In the genomic region with DNA sequence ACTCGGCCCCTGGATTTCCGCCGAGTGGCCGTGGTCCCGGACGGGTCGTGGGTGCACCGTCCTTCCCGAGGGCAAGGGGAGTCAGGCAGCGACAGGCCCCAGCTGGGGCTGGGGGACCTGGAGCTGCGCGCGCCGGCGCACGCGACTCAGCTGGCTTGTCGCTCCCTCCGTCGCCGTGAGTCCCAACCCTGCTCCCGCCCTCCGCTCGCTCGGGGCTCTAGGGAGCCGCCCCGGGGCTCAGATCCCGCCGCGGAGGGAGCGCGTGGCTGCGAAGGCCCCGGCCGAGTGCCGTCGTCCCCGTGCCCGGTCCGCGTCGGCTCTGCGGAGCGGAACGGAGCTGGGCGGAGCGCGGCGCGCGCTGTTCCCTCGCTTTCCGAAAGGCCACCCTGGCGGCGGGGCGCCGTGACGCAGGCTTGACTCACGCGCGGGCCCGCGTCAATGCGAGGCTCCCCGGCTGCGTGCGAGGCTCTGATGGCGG, we compare ENCODE assay signal across 8 mouse cellular contexts. TPM values are rescaled to one million over a fixed set of nuclear protein-coding genes. Genes with fewer than 3 reads are reported as not detected.
DNase-seq lines count a peak whose midpoint lies in the region; ATAC-seq and TF ChIP-seq lines count a peak whose summit lies in the region.

A gene (minus strand): TSS at position 388 of the 478 bp plus-strand sequence.

- peaks cover 52% of the 10 kb centered on the region for H3K27me3 ChIP-seq in embryonic facial prominence, embryonic 12.5 days
- peaks cover 12% of the 10 kb centered on the region for H3K27me3 ChIP-seq in stomach, embryonic 14.5 days (ENCODE audit: control insufficient read depth, insufficient read depth, low read length)

- H3K9ac ChIP-seq in ES-E14 (ENCODE audit: insufficient read depth, low read depth, low read length, poor library complexity, severe bottlenecking): peak within 1 kb of the TSS; percentile 28; the same call in 1 of the 2 replicates
- H3K9ac ChIP-seq in embryonic facial prominence, embryonic 12.5 days: peak within 1 kb of the TSS; percentile 70
- peak within 1 kb of the TSS; percentile 33; the same call in 1 of the 2 replicates for H3K9ac ChIP-seq in stomach, embryonic 14.5 days (replicated peaks; ENCODE audit: low read depth, low read length)

- DNase-seq in ES-E14 (ENCODE audit: low read depth, low spot score): no peak
- DNase-seq in adrenal gland, postnatal 14 days: peak; percentile 62
- DNase-seq in heart, postnatal 4 days: peak; percentile 64
- peak; percentile 87 for DNase-seq in layer of hippocampus, adult 2 months (ENCODE audit: low spot score in 2 of 2)
- DNase-seq in lung, postnatal 4 days: peak; percentile 33 to 49
- no peak for DNase-seq in thymus, postnatal 0 days (ENCODE audit: low spot score)

- no peak within 1 kb of the TSS for H3K27ac ChIP-seq in ES-E14 (ENCODE audit: insufficient read depth, low read depth, low read length, poor library complexity, severe bottlenecking)
- H3K27ac ChIP-seq in embryonic facial prominence, embryonic 12.5 days: peak within 1 kb of the TSS; percentile 36
- peak within 1 kb of the TSS; percentile 95 for H3K27ac ChIP-seq in layer of hippocampus, adult 2 months
- H3K27ac ChIP-seq in stomach, embryonic 14.5 days (ENCODE audit: low read length): no peak within 1 kb of the TSS

- no peaks in the 10 kb centered on the region for H3K4me1 ChIP-seq in ES-E14 (ENCODE audit: control insufficient read depth in 2 of 2, insufficient read depth in 2 of 2, low read length in 2 of 2, poor library complexity in 1 of 2)
- peaks cover 13% of the 10 kb centered on the region for H3K4me1 ChIP-seq in embryonic facial prominence, embryonic 12.5 days
- peaks cover 5% of the 10 kb centered on the region; the same call in 1 of the 2 replicates for H3K4me1 ChIP-seq in stomach, embryonic 14.5 days (ENCODE audit: control insufficient read depth, insufficient read depth, low read length)

- no peaks in the 10 kb centered on the region for H3K9me3 ChIP-seq in ES-E14 (ENCODE audit: control insufficient read depth, insufficient read depth, low read depth, low read length)
- no peaks in the 10 kb centered on the region for H3K9me3 ChIP-seq in embryonic facial prominence, embryonic 12.5 days
- no peaks in the 10 kb centered on the region for H3K9me3 ChIP-seq in stomach, embryonic 14.5 days (ENCODE audit: control insufficient read depth, low read depth, low read length)

- no peaks in the 10 kb centered on the region for H3K36me3 ChIP-seq in ES-E14 (ENCODE audit: control insufficient read depth, insufficient read depth, low read length, poor library complexity, severe bottlenecking)
- H3K36me3 ChIP-seq in embryonic facial prominence, embryonic 12.5 days: no peaks in the 10 kb centered on the region
- H3K36me3 ChIP-seq in stomach, embryonic 14.5 days (ENCODE audit: control insufficient read depth, insufficient read depth, low read length): no peaks in the 10 kb centered on the region

- peak; percentile 74 for ATAC-seq in embryonic facial prominence, embryonic 12.5 days (ENCODE audit: insufficient number of reproducible peaks, insufficient read depth, low FRiP score, low TSS enrichment)
- peak; percentile 74 for ATAC-seq in stomach, embryonic 14.5 days (ENCODE audit: insufficient number of reproducible peaks, insufficient read depth, low FRiP score, low read depth)

- in situ Hi-C loops in ES-E14 (cut with MboI; ENCODE audit: low sequenced_read_pairs in 2 of 2, unreplicated experiment in 2 of 2): no loop called here

- H3K4me3 ChIP-seq in ES-E14 (ENCODE audit: insufficient read depth in 1 of 2, low read depth in 1 of 2, low read length in 2 of 2, poor library complexity in 1 of 2, severe bottlenecking in 1 of 2): peak within 1 kb of the TSS; percentile 68 to 74
- H3K4me3 ChIP-seq in embryonic facial prominence, embryonic 12.5 days: peak within 1 kb of the TSS; percentile 58
- peak within 1 kb of the TSS; percentile 77 for H3K4me3 ChIP-seq in layer of hippocampus, adult 2 months
- H3K4me3 ChIP-seq in stomach, embryonic 14.5 days (ENCODE audit: low read depth, low read length): peak within 1 kb of the TSS; percentile 54

- WGBS in embryonic facial prominence, embryonic 12.5 days: under 1% methylated on average over 65 of the region's 68 CpGs
- under 1% methylated on average over 68 of the region's 68 CpGs for WGBS in stomach, embryonic 14.5 days

- H3K4me2 ChIP-seq in embryonic facial prominence, embryonic 12.5 days (replicated peaks): peak within 1 kb of the TSS; percentile 97
- H3K4me2 ChIP-seq in stomach, embryonic 14.5 days (replicated peaks; ENCODE audit: low read depth, low read length): peak within 1 kb of the TSS; percentile 99

- peak; percentile 74 for TF ChIP-seq CTCF in layer of hippocampus, adult 2 months (conservative IDR thresholded peaks at IDR 0.05)

TF ChIP-seq in ES-E14, 5 proteins besides CTCF, POLR2A, EP300 and RAD21:
- TF ChIP-seq ZC3H11A (IDR thresholded peaks at IDR 0.05; ENCODE audit: borderline replicate concordance, low read depth, low read length): no peak
- TF ChIP-seq CHD2 (IDR thresholded peaks at IDR 0.05; ENCODE audit: low read depth, low read length): no peak
- no peak for TF ChIP-seq ZNF384 (IDR thresholded peaks at IDR 0.05; ENCODE audit: low read depth, low read length)
- TF ChIP-seq HCFC1 (IDR thresholded peaks at IDR 0.05; ENCODE audit: borderline replicate concordance, insufficient read depth, low read length): no peak
- TF ChIP-seq MAFK (IDR thresholded peaks at IDR 0.05; ENCODE audit: insufficient read depth, low read depth, low read length): no peak

RNA-seq across cellular contexts. Expression of the gene that starts here (rescaled TPM):
- 0.11 and 0.49 TPM in 2 replicates for total RNA-seq in ES-E14 (2012; rRNA removed)
- total RNA-seq in adrenal gland, postnatal 14 days (2021): 3.1 and 3.3 TPM in 2 replicates
- 7.1 and 8.0 TPM in 2 replicates for polyA plus RNA-seq in embryonic facial prominence, embryonic 12.5 days (2016; fragmentation: Nextera tagmentation; extraction: Ambion mirVana)
- total RNA-seq in heart, postnatal 4 days (2021): 1 to 10 TPM; 4.7 to 5.2 TPM
- 100 to 1,000 TPM; 276 to 290 TPM for total RNA-seq in layer of hippocampus, adult 2 months (2021)
- polyA plus RNA-seq in stomach, embryonic 14.5 days (2014; fragmentation: Nextera tagmentation; extraction: Ambion mirVana): 2.2 TPM in 2 replicates
- polyA plus RNA-seq in thymus, postnatal 0 days (2015; fragmentation: Nextera tagmentation; extraction: Ambion mirVana): 0.17 and 0.33 TPM in 2 replicates

Comparison
In these comparisons a context has a peak if more than half of its experiments do, and no peak if none do; other contexts are left out.
1. RNA of the gene that starts here (total RNA-seq): 276 to 290 TPM in layer of hippocampus, adult 2 months; 4.7 to 5.2 TPM in heart, postnatal 4 days, 3.1 to 3.3 TPM in adrenal gland, postnatal 14 days and 0.11 to 0.49 TPM in ES-E14; every median in the first group is over 10 times any median in the second.
2. DNase-seq: peak in adrenal gland, postnatal 14 days (single experiment), heart, postnatal 4 days (single experiment), layer of hippocampus, adult 2 months (2 of 2) and lung, postnatal 4 days (2 of 2); none in ES-E14 (single experiment) and thymus, postnatal 0 days (single experiment).
3. H3K27ac ChIP-seq: peak in embryonic facial prominence, embryonic 12.5 days (single experiment) and layer of hippocampus, adult 2 months (single experiment); none in ES-E14 (single experiment) and stomach, embryonic 14.5 days (single experiment).
4. Peak in every context shown above with its lines, with median percentiles within 50 percentile points of each other: H3K4me3 ChIP-seq and H3K9ac ChIP-seq.